Mouse (Mus musculus): ENCODE data around the gene Lrsam1. TPM values are rescaled to one million over a fixed set of nuclear protein-coding genes. Genes with fewer than 3 reads are reported as not detected.

The Lrsam1 gene
- total RNA-seq (2023), result 10 to 100 TPM; 17.5 to 20.1 TPM

GRCm38 (mm10) chr2:32961192-32961995 lies at the start of gene Lrsam1, which contains the start of gene Rpl12:
TSS of gene Lrsam1 (minus strand) at chr2:32961614.
TSS of gene Rpl12 (plus strand) at chr2:32961559.

GRCm38 (mm10) chr2:32981725-32982271 lies 20.4 kb upstream of the Lrsam1 start, which contains the start of gene Slc2a8:
TSS of gene Slc2a8 (minus strand) at chr2:32982083.

GRCm38 (mm10) chr2:32875675-32876489 lies 85.5 kb downstream of the Lrsam1 start, which contains the start of gene Fam129b:
TSS of gene Fam129b (plus strand) at chr2:32876114.

Other genes with a start within 250 kb of the Lrsam1 start
- gene Cdk9, start 248.5 kb downstream of the Lrsam1 start, total RNA-seq (2023), result 100 to 1,000 TPM; 175 to 202 TPM
- 100 to 1,000 TPM in 1 of 2 experiments, 10 to 100 TPM in 1; 91.5 to 106 TPM for gene Sh2d3c, start 240.6 kb downstream of the Lrsam1 start, total RNA-seq (2023)
- not detected for gene 6330409D20Rik, start 220.6 kb downstream of the Lrsam1 start, total RNA-seq (2023)
- 10 to 100 TPM; 22.6 to 23.5 TPM for gene Tor2a, start 204.4 kb downstream of the Lrsam1 start, total RNA-seq (2023)
- not detected for gene Ttc16, start 186.0 kb downstream of the Lrsam1 start, total RNA-seq (2023)
- gene Ptrh1, start 185.8 kb downstream of the Lrsam1 start, total RNA-seq (2023), result 1 to 10 TPM; 2.8 to 5.7 TPM
- not detected for gene Cfap157, start 177.2 kb downstream of the Lrsam1 start, total RNA-seq (2023)
- gene Stxbp1, start 114.4 kb downstream of the Lrsam1 start, total RNA-seq (2023), result 1 to 10 TPM; 2.7 to 2.9 TPM
- 10 to 100 TPM; 62.1 to 72.3 TPM for gene Fam129b, start 85.5 kb downstream of the Lrsam1 start, total RNA-seq (2023)
- gene Rpl12, start 55 bp downstream of the Lrsam1 start, total RNA-seq (2023), result 100 to 1,000 TPM; 198 to 233 TPM
- gene Slc2a8, start 20.5 kb upstream of the Lrsam1 start, total RNA-seq (2023), result 10 to 100 TPM in 1 of 2 experiments, 1 to 10 TPM in 1; 6.7 to 10.7 TPM
- gene Garnl3, start 170.0 kb upstream of the Lrsam1 start, total RNA-seq (2023), result 1 to 10 TPM; 3.1 to 5.7 TPM